Mouse (Mus musculus) c-Kit-positive CD71-positive TER-119-positive erythroid progenitor cells, embryonic 14.5 days (primary cell): ENCODE results near the gene Pitpnb.

Experiments
- DNase-seq: peaks from one replicate; pipeline ENCODE4 v3.0.0-alpha.2; 2013; ENCODE audit warnings: low spot score

Pitpnb gene

GRCm38 (mm10) chr5:111344721-111345400 is 14.3 kb downstream of the Pitpnb start:
- no peak for DNase-seq

GRCm38 (mm10) chr5:111356811-111357617 is 26.5 kb downstream of the Pitpnb start:
- DNase-seq, result no peak

- no peak for DNase-seq
Observed at GRCm38 (mm10) chr5:111360546-111360945, 30.0 kb downstream of the Pitpnb start.

- DNase-seq, result no peak
Observed at GRCm38 (mm10) chr5:111361058-111361457, 30.5 kb downstream of the Pitpnb start.

- DNase-seq, result no peak
Observed at GRCm38 (mm10) chr5:111361846-111362245, 31.3 kb downstream of the Pitpnb start.

GRCm38 (mm10) chr5:111363446-111364062 is 33.0 kb downstream of the Pitpnb start:
- DNase-seq, result no peak

GRCm38 (mm10) chr5:111364533-111364932 is 34.0 kb downstream of the Pitpnb start:
- peak; percentile 55 for DNase-seq

- no peak for DNase-seq
Observed at GRCm38 (mm10) chr5:111366140-111366539, 35.6 kb downstream of the Pitpnb start.

GRCm38 (mm10) chr5:111367937-111368517 is 37.5 kb downstream of the Pitpnb start:
- DNase-seq, result no peak

GRCm38 (mm10) chr5:111368576-111368975 is 38.0 kb downstream of the Pitpnb start:
- DNase-seq, result no peak

- no peak for DNase-seq
Observed at GRCm38 (mm10) chr5:111375616-111376015, 45.1 kb downstream of the Pitpnb start.

- no peak for DNase-seq
Observed at GRCm38 (mm10) chr5:111376276-111377020, 45.9 kb downstream of the Pitpnb start.

GRCm38 (mm10) chr5:111378126-111378993 is 47.8 kb downstream of the Pitpnb start:
- DNase-seq, result no peak

- no peak for DNase-seq
Observed at GRCm38 (mm10) chr5:111383335-111383734, 52.8 kb downstream of the Pitpnb start.

GRCm38 (mm10) chr5:111390911-111391310 is 60.3 kb downstream of the Pitpnb start:
- no peak for DNase-seq

GRCm38 (mm10) chr5:111391485-111391884 is 60.9 kb downstream of the Pitpnb start:
- no peak for DNase-seq

GRCm38 (mm10) chr5:111393346-111394197 is 63.0 kb downstream of the Pitpnb start:
- DNase-seq, result no peak

GRCm38 (mm10) chr5:111394198-111395053 is 63.9 kb downstream of the Pitpnb start:
- DNase-seq, result no peak

GRCm38 (mm10) chr5:111395771-111396170 is 65.2 kb downstream of the Pitpnb start:
- DNase-seq, result no peak
